Mouse (Mus musculus): ENCODE measurements around the gene Rpap2.

DNA sequence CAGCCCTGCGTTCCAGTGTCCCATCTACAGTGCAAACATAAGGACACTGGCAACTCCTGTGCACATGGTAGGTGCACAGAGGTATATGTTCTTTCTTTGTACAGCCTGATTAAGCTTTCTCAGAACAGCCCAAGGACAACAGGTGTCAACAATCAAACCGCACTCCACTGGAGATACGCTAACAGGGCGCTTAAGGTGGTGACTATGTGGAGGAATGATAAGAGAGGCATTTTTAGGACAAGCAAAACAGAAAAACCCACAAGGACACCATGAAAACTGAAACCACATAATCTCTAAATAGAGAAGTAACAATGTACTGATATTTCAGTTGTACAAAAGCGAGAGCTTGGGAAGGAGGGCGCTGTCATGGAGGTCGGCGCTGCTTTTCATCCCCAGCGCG is 103.7 kb downstream of the Rpap2 start:
- TF ChIP-seq CTCF (IDR thresholded peaks at IDR 0.05; ENCODE audit: control insufficient read depth, insufficient read depth, low read length) (no peak), POLR2A (IDR thresholded peaks at IDR 0.05; ENCODE audit: borderline replicate concordance, control insufficient read depth, low read depth, low read length) (no peak)
